Mouse (Mus musculus) thymus, adult 18-20 months (tissue): ENCODE results near the gene Csnk2a2.
A peak's percentile ranks its signal among the peaks of the same experiment; 100 is the strongest.

Source experiments
- DNase-seq, 2 experiments: peaks; one replicate each; pipeline ENCODE4 v3.0.0; 2022; ENCODE audit warnings: mixed read lengths in 2 of 2

Gene Csnk2a2

GRCm38 (mm10) chr8:95490006-95490405 is at the start of gene Csnk2a2:
Gene Csnk2a2 (minus strand): TSS chr8:95490039.
- no peak for DNase-seq

DNA sequence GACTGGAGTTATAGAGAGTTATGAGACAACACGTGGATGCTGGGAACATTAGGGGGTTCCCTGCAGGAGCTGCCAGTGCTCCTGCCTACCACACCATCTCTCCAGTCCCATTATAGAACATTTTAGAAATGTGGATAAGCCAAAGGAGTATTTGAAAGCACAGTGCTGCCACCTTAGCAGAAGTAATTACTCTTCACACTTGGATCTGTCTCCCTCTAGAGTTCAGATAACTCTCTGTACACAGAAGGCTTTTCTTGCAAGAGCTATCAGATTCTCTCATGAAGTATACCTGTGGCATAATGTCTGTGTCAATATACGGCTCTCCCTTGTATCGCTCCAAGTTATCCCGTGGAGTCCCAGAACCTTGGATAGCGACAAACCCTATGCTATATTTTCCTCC is 49.6 kb upstream of the Csnk2a2 start:
- DNase-seq, result no peak

GRCm38 (mm10) chr8:95533584-95534387 is 43.9 kb upstream of the Csnk2a2 start, which contains the start of gene Ccdc113:
Gene Ccdc113 (plus strand): TSS chr8:95534085.
- no peak for DNase-seq

- DNase-seq, result no peak
Observed at GRCm38 (mm10) chr8:95532206-95532605, 42.4 kb upstream of the Csnk2a2 start.

DNA sequence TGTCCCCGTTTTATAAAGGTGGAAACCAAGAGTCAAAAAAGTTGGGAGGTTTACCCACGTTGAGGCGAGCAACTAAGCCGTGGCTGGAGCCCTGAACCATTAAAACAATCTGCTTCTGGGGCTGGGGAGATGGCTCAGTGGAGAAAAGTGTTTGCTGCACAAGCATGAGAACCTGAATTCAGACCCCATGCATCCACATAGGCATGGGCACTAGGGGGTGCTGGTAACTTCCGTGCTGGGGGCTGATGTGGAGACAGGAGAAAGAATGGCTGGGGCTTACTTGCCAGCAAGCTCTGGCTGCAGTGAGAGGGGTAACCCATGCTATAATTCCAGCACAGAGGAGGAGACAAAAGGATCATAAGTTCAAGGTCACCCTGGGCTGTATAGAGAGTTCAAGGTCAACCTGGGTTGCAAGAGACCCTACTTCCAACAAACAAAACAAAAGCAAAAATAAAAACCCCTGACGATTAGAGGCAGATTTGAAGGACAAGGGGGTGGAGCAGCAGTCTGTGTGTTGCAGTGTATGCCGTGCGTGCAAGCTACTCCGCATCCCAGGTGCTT is 39.0 kb upstream of the Csnk2a2 start:
- DNase-seq, result no peak

GRCm38 (mm10) chr8:95528194-95528593 is 38.4 kb upstream of the Csnk2a2 start:
- no peak for DNase-seq

DNA sequence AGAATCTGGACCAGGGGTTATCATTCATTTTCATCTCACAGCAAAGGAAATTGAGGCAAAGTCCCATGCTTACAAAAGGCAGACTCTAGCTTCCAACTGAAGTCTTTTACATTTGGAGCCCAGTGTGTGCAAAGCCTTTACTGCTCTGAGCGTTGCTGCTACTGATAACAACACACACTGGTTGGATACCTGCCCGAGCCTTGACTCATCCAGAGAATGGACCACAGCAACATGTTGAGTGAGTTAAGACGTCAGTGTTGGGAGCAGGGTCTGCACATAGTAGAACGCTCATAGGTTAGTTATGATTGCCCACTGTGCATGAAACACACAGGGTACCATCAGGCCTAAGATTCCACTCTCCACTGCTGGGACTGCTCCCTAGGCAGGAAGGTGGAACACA is 34.2 kb upstream of the Csnk2a2 start:
- no peak for DNase-seq

- no peak for DNase-seq
Observed at GRCm38 (mm10) chr8:95516928-95517327, 27.1 kb upstream of the Csnk2a2 start.

DNA sequence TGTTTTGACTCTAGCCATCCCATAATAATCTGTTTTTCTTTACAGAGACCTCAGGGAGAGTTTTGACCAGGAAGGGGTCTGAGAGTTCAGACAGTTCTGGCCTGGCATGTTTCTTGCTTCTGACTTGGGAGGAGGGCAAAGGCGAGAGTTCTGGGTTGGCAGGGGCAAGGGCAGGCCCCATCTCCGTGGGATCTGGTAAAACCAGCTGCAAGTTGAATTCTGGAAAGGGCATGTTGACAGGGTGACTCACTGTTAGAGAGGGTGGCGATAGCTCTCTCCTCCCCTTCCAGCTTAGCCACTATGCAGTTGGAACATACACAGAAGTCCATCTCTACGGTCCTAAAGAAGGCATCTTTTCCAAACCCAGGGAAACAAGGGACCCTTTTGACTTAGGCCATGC is 23.4 kb upstream of the Csnk2a2 start:
- no peak for DNase-seq

- DNase-seq, result no peak
Observed at GRCm38 (mm10) chr8:95512257-95512656, 22.4 kb upstream of the Csnk2a2 start.

DNA sequence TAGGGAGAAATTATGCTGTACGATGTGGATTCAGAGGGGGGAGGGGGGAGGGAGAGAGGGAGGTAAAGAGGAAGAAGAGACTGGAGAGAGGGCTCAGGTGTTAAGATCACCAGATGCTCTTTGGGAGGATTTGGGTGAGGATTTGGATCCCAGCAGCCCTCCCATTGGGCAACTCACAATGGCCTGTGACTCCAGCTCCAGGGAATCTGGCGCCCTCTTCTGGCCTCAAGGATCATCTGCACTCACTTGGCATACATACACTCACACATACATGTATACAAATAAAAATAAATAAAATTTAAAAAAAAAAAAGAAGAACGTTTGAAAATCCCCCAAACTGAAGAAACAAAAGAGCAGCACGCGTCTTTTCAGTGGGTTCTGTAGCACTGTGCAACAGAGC is 16.4 kb upstream of the Csnk2a2 start:
- no peak for DNase-seq

DNA sequence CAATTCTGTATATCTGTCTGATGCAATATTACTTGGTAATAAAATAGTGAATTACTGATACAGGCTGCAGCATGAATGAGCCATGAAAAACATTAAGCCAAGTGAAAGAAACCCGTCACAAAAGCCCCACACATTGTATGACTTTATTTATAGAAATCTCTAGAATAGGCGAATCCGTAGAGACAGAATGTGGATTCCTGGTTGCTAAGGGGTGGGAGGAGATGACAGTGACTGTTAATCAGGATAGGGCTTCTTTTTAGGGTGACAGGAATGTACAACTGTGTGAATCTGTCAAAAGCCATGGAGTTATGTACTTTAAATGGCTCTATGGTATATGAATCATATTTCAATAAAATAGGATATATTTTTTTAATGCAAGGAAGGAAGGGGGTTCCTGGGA is 15.8 kb upstream of the Csnk2a2 start:
- no peak for DNase-seq

DNA sequence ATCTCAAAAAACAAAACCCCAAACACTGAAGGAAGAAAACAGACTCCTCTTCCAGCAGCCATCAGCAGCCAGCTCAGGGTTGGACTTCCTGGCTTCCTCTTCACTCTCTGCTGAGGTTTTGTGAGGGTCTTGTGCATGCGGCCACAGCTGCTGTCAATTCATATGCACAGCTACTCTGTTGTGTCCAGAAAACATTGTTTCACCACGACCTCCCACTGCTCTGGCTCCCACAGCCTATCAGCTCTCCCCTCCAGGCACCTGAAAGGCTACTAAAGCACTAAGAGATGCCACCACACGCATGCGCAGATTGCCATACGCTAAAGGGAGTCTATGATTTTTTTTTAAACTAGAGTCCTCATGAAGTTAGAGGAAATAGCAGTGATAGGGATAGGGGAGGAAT is 15.0 kb upstream of the Csnk2a2 start:
- no peak for DNase-seq

DNA sequence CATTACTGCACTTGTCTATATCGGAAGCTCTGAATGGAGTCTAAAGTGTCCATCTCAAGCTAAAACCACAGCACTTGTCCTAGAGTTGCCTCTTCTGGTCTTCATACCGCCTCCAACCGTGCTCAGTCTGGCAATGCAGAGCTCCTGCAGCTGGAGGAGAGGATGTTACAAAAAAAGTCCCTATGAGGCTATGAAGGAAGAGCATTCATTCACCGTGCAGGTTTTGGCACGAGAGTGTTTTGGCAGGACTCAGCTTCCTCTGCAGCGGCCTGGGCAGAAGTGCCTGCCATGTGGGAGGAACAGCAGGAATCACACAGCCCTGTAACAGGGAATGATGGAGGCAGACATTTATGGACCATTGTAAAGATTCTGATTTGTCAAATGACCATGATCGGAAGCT is 12.6 kb upstream of the Csnk2a2 start:
- DNase-seq, result no peak

DNA sequence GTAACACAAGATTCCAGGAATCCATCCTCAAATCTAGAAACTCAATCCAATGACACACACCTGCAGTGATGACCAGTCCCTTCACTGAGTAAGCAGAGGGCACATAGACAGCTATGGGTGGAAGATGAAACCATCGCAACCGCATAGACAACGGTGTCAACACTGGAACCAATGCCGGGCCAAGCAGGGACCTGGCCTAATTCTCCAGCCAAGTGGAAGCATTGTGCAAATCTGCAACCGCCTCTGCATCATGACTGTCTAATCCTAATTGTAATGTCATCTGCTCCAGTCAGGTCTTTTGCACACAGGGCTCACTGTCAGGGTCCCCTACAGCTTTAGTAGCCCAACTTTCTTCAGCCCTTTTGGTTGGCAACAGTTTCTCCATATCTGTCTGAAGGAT is 10.6 kb upstream of the Csnk2a2 start:
- DNase-seq, result no peak

DNA sequence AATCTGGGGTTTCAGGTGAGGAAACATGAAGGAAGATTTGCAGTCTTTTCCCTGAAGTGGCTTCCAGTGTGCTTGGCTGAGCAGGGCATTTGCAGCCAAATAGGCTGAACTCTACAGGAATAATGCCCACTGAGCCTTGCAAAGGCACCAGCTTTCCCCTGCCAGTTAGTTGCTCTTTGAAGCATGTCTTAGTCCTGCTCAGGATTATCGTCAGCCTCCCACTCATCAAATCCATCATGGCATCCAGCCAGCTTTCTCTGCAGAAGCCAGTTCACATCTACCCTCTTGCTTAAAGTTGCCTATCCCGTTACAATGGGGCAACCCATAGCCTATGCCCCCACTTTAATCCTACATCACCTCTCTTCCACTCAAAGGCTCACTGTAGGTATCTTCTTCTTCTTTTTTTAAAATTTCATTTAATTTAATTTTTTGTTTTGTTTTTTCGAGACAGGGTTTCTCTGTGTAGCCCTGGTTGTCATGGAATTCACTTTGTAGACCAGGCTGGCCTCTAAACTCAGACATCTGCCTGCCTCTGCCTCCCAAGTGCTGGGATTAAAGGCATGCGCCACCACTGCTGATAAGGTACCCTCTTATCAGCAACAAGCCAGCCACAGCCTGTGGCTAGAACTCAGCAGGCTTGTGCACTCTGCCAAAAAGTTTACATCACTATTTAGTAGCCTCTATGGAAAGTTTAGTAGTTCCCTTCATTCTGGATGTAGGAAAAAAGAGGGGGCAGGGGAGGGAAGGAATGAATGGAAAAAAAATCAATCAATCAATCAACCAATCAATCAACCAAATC is 9.6 kb upstream of the Csnk2a2 start:
- no peak for DNase-seq

- no peak for DNase-seq
Observed at GRCm38 (mm10) chr8:95497821-95498220, 8.0 kb upstream of the Csnk2a2 start.

DNA sequence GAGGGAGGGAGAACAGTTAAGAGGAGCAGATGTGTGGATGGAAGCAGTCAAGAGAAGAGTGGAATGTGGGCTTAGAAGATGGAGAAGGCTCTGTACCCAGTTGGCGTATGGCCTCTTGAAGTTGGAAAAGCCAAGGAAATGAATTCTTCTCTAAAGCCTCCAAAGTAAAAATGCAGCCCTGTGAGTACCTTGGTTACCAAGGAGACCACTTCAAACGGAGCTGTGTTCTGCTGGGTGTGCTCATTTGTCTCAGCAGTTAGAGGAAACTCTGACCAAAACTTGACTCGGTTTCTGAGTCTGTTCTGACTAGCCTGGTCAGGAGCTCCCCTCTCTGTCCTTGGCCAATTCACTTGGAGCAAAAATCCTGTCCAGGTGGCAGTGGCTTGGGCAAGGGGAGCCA is 6.6 kb upstream of the Csnk2a2 start:
- no peak for DNase-seq

GRCm38 (mm10) chr8:95495444-95495843 is 5.6 kb upstream of the Csnk2a2 start:
- no peak for DNase-seq

GRCm38 (mm10) chr8:95492057-95492456 is 2.2 kb upstream of the Csnk2a2 start:
- no peak for DNase-seq

DNA sequence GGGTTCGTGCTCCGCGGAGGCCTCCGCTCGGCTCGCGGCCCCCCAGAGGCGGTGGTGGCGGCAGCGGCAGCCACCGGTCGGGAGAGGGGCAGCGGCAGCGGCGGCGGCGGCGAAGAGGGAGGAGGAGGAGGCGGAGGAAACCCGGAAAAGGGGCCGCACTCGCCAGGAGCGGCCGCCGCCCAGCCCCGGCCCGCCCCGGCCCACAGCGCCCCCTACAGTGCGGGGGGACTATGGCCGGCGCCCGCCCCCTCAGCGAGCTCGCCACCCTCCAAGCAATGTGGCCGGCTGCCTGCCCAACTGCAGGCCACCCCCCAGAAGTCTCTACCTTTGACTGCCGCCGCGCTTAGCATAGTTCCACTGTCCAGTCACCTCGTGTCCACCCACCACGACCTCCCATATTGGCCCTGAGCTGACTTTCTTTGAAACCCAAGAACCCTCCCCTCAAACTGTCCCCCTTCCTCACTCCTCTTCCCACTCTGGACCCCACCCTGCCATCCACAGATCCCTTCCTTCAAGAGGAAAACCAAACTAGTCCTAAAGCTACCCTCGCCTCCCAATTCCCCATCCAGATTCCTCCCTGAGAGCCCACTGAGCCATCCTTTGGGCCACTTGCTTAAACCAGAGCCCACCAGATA is 1.0 kb downstream of the Csnk2a2 start:
- peak; percentile 59 to 63 for DNase-seq

- peak in 1 of 2 experiments; percentile 7 for DNase-seq
Observed at GRCm38 (mm10) chr8:95487800-95488697, 1.8 kb downstream of the Csnk2a2 start.
